Mouse (Mus musculus): Measurements from ENCODE around the gene Hist1h2ag. TPM values are rescaled to one million over a fixed set of nuclear protein-coding genes. Genes with fewer than 3 reads are reported as not detected.
A peak's percentile ranks its signal among the peaks of the same experiment; 100 is the strongest.

The Hist1h2ag gene
- polyA plus RNA-seq, 1 experiment from 2014 or later: 16.0 TPM

- 0 out of 2 replicates have a peak, but pooled peaks have one; percentile 54 for ATAC-seq
- H3K9ac ChIP-seq (ENCODE audit: low read depth, low read length): 0 out of 2 replicates have a peak overlapping the region, but pooled peaks have one; percentile 23
- no peaks in the 10 kb centered on the region for H3K27me3 ChIP-seq (replicated peaks; ENCODE audit: control insufficient read depth, insufficient read depth, low read length)
- WGBS: under 1% methylated on average over 35 of the region's 35 CpGs
- peak overlapping the region; percentile 48 for H3K4me3 ChIP-seq (ENCODE audit: low read depth, low read length)
- H3K4me2 ChIP-seq (replicated peaks; ENCODE audit: low read depth): peak overlapping the region; percentile 61
- H3K27ac ChIP-seq (ENCODE audit: low read depth, low read length): peak overlapping the region; percentile 41; the same call in 1 of the 2 replicates
- no peaks in the 10 kb centered on the region for H3K36me3 ChIP-seq (ENCODE audit: control insufficient read depth, insufficient read depth)
- H3K4me1 ChIP-seq (replicated peaks; ENCODE audit: control insufficient read depth, insufficient read depth, low read length): no peaks in the 10 kb centered on the region
- TF ChIP-seq CTCF (IDR thresholded peaks at IDR 0.05; ENCODE audit: low read depth): no peak
- H3K9me3 ChIP-seq (ENCODE audit: control insufficient read depth): no peaks in the 10 kb centered on the region
Observed at GRCm38 (mm10) chr13:22026058-22027031, 16.4 kb downstream of the Hist1h2ag start.

- 1% methylated on average over 9 of the region's 9 CpGs for WGBS
- H3K4me1 ChIP-seq (replicated peaks; ENCODE audit: control insufficient read depth, insufficient read depth, low read length): no peaks in the 10 kb centered on the region
- peak overlapping the region; percentile 70 for H3K4me2 ChIP-seq (replicated peaks; ENCODE audit: low read depth)
- no peak overlapping the region for H3K27ac ChIP-seq (ENCODE audit: low read depth, low read length)
- no peaks in the 10 kb centered on the region for H3K36me3 ChIP-seq (ENCODE audit: control insufficient read depth, insufficient read depth)
- peak overlapping the region; percentile 35; the same call in 1 of the 2 replicates for H3K9ac ChIP-seq (ENCODE audit: low read depth, low read length)
- H3K9me3 ChIP-seq (ENCODE audit: control insufficient read depth): no peaks in the 10 kb centered on the region
- H3K4me3 ChIP-seq (ENCODE audit: low read depth, low read length): peak overlapping the region; percentile 51
- no peak for TF ChIP-seq CTCF (IDR thresholded peaks at IDR 0.05; ENCODE audit: low read depth)
- no peaks in the 10 kb centered on the region for H3K27me3 ChIP-seq (replicated peaks; ENCODE audit: control insufficient read depth, insufficient read depth, low read length)
- ATAC-seq: peak; percentile 70
Observed at GRCm38 (mm10) chr13:22022241-22022640, 20.5 kb downstream of the Hist1h2ag start.

GRCm38 (mm10) chr13:22021581-22021980, 21.2 kb downstream of the Hist1h2ag start:
- Histone ChIP-seq H3K9ac (ENCODE audit: low read depth, low read length) (peak overlapping the region; percentile 35; the same call in 1 of the 2 replicates), H3K4me1 (replicated peaks; ENCODE audit: control insufficient read depth, insufficient read depth, low read length) (no peaks in the 10 kb centered on the region), H3K9me3 (ENCODE audit: control insufficient read depth) (no peaks in the 10 kb centered on the region), H3K27ac (ENCODE audit: low read depth, low read length) (0 out of 2 replicates have a peak overlapping the region, but pooled peaks have one; percentile 23), H3K4me2 (replicated peaks; ENCODE audit: low read depth) (peak overlapping the region; percentile 70), H3K36me3 (ENCODE audit: control insufficient read depth, insufficient read depth) (no peaks in the 10 kb centered on the region), H3K4me3 (ENCODE audit: low read depth, low read length) (peak overlapping the region; percentile 51), H3K27me3 (replicated peaks; ENCODE audit: control insufficient read depth, insufficient read depth, low read length) (no peaks in the 10 kb centered on the region)
- ATAC-seq: peak; percentile 41; the same call in 1 of the 2 replicates
- no peak for TF ChIP-seq CTCF (IDR thresholded peaks at IDR 0.05; ENCODE audit: low read depth)
- under 1% methylated on average over 11 of the region's 11 CpGs for WGBS

- peak overlapping the region; percentile 53 for H3K9ac ChIP-seq (ENCODE audit: low read depth, low read length)
- peak overlapping the region; percentile 51 for H3K4me3 ChIP-seq (ENCODE audit: low read depth, low read length)
- peak; percentile 67 for ATAC-seq
- peak overlapping the region; percentile 70 for H3K4me2 ChIP-seq (replicated peaks; ENCODE audit: low read depth)
- 0% methylated on average over 8 of the region's 8 CpGs for WGBS
- no peak for TF ChIP-seq CTCF (IDR thresholded peaks at IDR 0.05; ENCODE audit: low read depth)
- no peak overlapping the region for H3K27ac ChIP-seq (ENCODE audit: low read depth, low read length)
- 0 out of 2 replicates have a peak, but pooled peaks cover 3% of the 10 kb centered on the region for H3K4me1 ChIP-seq (replicated peaks; ENCODE audit: control insufficient read depth, insufficient read depth, low read length)
- no peaks in the 10 kb centered on the region for H3K9me3 ChIP-seq (ENCODE audit: control insufficient read depth)
- 0 out of 2 replicates have a peak, but pooled peaks cover 3% of the 10 kb centered on the region for H3K27me3 ChIP-seq (replicated peaks; ENCODE audit: control insufficient read depth, insufficient read depth, low read length)
- H3K36me3 ChIP-seq (ENCODE audit: control insufficient read depth, insufficient read depth): no peaks in the 10 kb centered on the region
Observed at GRCm38 (mm10) chr13:22020901-22021339, 21.8 kb downstream of the Hist1h2ag start.

GRCm38 (mm10) chr13:22019934-22020835, 22.6 kb downstream of the Hist1h2ag start:
- Histone ChIP-seq H3K27me3 (replicated peaks; ENCODE audit: control insufficient read depth, insufficient read depth, low read length) (peaks cover 7% of the 10 kb centered on the region), H3K4me1 (replicated peaks; ENCODE audit: control insufficient read depth, insufficient read depth, low read length) (0 out of 2 replicates have a peak, but pooled peaks cover 3% of the 10 kb centered on the region), H3K9ac (ENCODE audit: low read depth, low read length) (peak overlapping the region; percentile 53), H3K36me3 (ENCODE audit: control insufficient read depth, insufficient read depth) (no peaks in the 10 kb centered on the region), H3K4me2 (replicated peaks; ENCODE audit: low read depth) (peak overlapping the region; percentile 70), H3K4me3 (ENCODE audit: low read depth, low read length) (peak overlapping the region; percentile 51), H3K9me3 (ENCODE audit: control insufficient read depth) (no peaks in the 10 kb centered on the region), H3K27ac (ENCODE audit: low read depth, low read length) (no peak overlapping the region)
- TF ChIP-seq CTCF (IDR thresholded peaks at IDR 0.05; ENCODE audit: low read depth): no peak
- 1% methylated on average over 44 of the region's 44 CpGs for WGBS
- ATAC-seq: peak; percentile 61

Measured in intestine, postnatal 0 days (tissue).